Mouse (Mus musculus) neural tube, embryonic 15.5 days (tissue): ENCODE measurements at regions not wholly inside any gene's neighbourhood (a gene's known extent, or its start where the extent isn't known, plus 50 kb on each side); places are given as distances from the start of the nearest gene placed in this dataset.

ENCODE experiments used
- ATAC-seq: fragments of 200-750 bp; cut with Nextera tagmentation; 2 replicates; pipeline ENCODE4 v1.8.0; 2017; ENCODE audit warnings: mild to moderate bottlenecking, moderate TSS enrichment, moderate library complexity; ENCODE audit not compliant: low FRiP score
- H3K27ac ChIP-seq: fragments of 300-500 bp; sonication (generic); replicated peaks from 2 replicates; pipeline ENCODE4 v1.5.1; 2015; ENCODE audit warnings: mild to moderate bottlenecking, inconsistent platforms
- H3K27me3 ChIP-seq: fragments of 300-500 bp; sonication (generic); replicated peaks from 2 replicates; pipeline ENCODE4 v1.6.1; 2015; ENCODE audit warnings: inconsistent platforms
- H3K36me3 ChIP-seq: fragments of 300-500 bp; sonication (generic); 2 replicates; pipeline ENCODE4 v1.6.1; 2015; ENCODE audit warnings: inconsistent platforms
- H3K4me1 ChIP-seq: fragments of 300-500 bp; sonication (generic); 2 replicates; pipeline ENCODE4 v1.6.1; 2015; ENCODE audit warnings: inconsistent platforms
- H3K4me2 ChIP-seq: fragments of 300-500 bp; sonication (generic); 2 replicates; pipeline ENCODE4 v1.6.1; 2015; ENCODE audit warnings: inconsistent platforms, mild to moderate bottlenecking, moderate library complexity
- H3K4me3 ChIP-seq: fragments of 300-500 bp; sonication (generic); replicated peaks from 2 replicates; pipeline ENCODE4 v1.5.1; 2015; ENCODE audit warnings: mild to moderate bottlenecking, inconsistent platforms
- H3K9ac ChIP-seq: fragments of 300-500 bp; sonication (generic); replicated peaks from 2 replicates; pipeline ENCODE4 v1.6.1; 2015; ENCODE audit warnings: mild to moderate bottlenecking, inconsistent platforms
- H3K9me3 ChIP-seq: fragments of 300-500 bp; sonication (generic); replicated peaks from 2 replicates; pipeline ENCODE4 v1.6.1; 2016; ENCODE audit warnings: inconsistent platforms
- WGBS: fragments of 180-500 bp; shearing (Covaris S2); methylation state at CpG from one replicate; pipeline ENCODE4 v1.1.7; 2015; ENCODE audit warnings: mixed read lengths; 5-methylcytosine and 5-hydroxymethylcytosine counted together

DNA sequence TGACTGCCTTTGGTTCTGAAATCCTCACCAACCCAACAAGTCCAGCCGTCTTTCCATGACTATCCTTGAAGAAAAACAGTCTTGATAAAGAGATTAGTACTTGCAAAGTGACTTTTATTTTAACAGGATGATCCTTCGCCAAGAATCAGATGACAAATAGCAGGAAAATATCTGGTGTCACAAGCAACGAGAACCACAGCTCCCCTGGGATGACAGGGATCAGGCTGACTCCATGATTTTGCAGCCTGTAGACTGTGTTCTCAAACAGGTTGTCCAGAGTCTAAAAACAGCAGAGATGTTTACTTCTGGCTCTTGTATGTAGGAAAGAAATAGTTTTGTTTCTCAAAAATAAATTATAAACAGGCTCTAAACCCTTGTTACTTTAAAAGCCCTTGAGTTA, 63.3 kb downstream of the Tmem18 start:
- Histone ChIP-seq H3K27ac (no peak overlapping the region), H3K4me2 (no peak overlapping the region), H3K4me3 (no peak overlapping the region), H3K4me1 (no peaks in the 10 kb centered on the region), H3K36me3 (no peaks in the 10 kb centered on the region), H3K27me3 (no peaks in the 10 kb centered on the region), H3K9me3 (no peaks in the 10 kb centered on the region), H3K9ac (no peak overlapping the region)
- 80% methylated on average over 3 of the region's 3 CpGs for WGBS
- no peak for ATAC-seq

- no peak overlapping the region for H3K9ac ChIP-seq
- ATAC-seq = no peak
- H3K27ac ChIP-seq = no peak overlapping the region
- H3K36me3 ChIP-seq = no peaks in the 10 kb centered on the region
- no peak overlapping the region for H3K4me3 ChIP-seq
- no peaks in the 10 kb centered on the region for H3K4me1 ChIP-seq
- 47% methylated on average over 1 of the region's 1 CpGs for WGBS
- no peaks in the 10 kb centered on the region for H3K27me3 ChIP-seq
- no peak overlapping the region for H3K4me2 ChIP-seq
- H3K9me3 ChIP-seq = no peaks in the 10 kb centered on the region
Measured at GRCm38 (mm10) chr12:30651506-30651905, 67.3 kb downstream of the Tmem18 start.

GRCm38 (mm10) chr12:30654347-30655075, 70.3 kb downstream of the Tmem18 start:
- WGBS = 77% methylated on average over 5 of the region's 5 CpGs
- ATAC-seq = no peak
- H3K4me1 ChIP-seq = no peaks in the 10 kb centered on the region
- H3K27ac ChIP-seq = no peak overlapping the region
- H3K36me3 ChIP-seq = no peaks in the 10 kb centered on the region
- H3K4me3 ChIP-seq = no peak overlapping the region
- no peaks in the 10 kb centered on the region for H3K27me3 ChIP-seq
- H3K9me3 ChIP-seq = no peaks in the 10 kb centered on the region
- no peak overlapping the region for H3K4me2 ChIP-seq
- H3K9ac ChIP-seq = no peak overlapping the region

DNA sequence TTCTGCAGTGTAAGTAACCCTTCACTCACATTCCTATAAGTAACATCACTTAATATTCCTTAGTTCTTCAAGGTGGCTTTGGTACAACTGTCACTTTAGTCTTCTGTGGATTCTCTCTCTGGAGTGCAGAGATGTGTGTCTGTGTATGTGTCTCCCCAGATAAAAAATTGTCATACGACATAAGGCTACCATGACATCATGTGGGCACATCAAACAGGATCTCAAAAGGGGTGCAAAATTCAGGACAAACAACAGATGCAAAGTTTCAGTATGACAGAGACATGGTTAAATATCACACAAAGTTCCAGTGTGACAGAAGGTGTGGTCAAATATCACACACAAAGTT, 70.8 kb downstream of the Tmem18 start:
- Histone ChIP-seq H3K4me3 (no peak overlapping the region), H3K27me3 (no peaks in the 10 kb centered on the region), H3K36me3 (no peaks in the 10 kb centered on the region), H3K4me1 (no peaks in the 10 kb centered on the region), H3K4me2 (no peak overlapping the region), H3K9me3 (no peaks in the 10 kb centered on the region), H3K9ac (no peak overlapping the region), H3K27ac (no peak overlapping the region)
- WGBS = 94% methylated on average over 1 of the region's 1 CpGs
- ATAC-seq = no peak

DNA sequence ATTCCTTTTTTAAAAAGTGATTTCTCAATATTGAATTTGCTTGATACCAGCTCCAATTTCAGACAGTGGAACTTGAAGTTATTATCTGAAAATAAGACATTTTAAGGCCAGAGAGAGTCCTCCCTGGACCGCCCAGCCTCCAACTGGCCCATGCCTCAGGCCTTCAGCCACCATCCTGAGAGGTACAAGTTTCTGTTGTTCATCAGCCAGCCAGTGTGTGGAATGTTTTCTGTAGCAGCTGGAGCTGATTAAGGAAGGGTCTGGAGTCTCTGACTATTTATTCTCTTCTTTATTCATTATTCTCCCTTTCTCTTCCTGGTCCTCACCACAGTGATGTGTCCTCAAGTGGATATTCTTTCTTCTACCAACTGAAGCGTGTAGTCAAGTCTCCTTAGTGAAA, 94.6 kb downstream of the Tmem18 start:
- Histone ChIP-seq H3K4me2 (no peak overlapping the region), H3K4me1 (no peaks in the 10 kb centered on the region), H3K27me3 (no peaks in the 10 kb centered on the region), H3K27ac (no peak overlapping the region), H3K9ac (no peak overlapping the region), H3K36me3 (no peaks in the 10 kb centered on the region), H3K9me3 (no peaks in the 10 kb centered on the region), H3K4me3 (no peak overlapping the region)
- no peak for ATAC-seq
- WGBS = 86% methylated on average over 2 of the region's 2 CpGs

GRCm38 (mm10) chr12:30690038-30690437, 105.8 kb downstream of the Tmem18 start:
- Histone ChIP-seq H3K36me3 (no peaks in the 10 kb centered on the region), H3K9me3 (no peaks in the 10 kb centered on the region), H3K4me1 (no peaks in the 10 kb centered on the region), H3K4me2 (no peak overlapping the region), H3K4me3 (no peak overlapping the region), H3K27ac (no peak overlapping the region), H3K9ac (no peak overlapping the region), H3K27me3 (no peaks in the 10 kb centered on the region)
- ATAC-seq = no peak
- 79% methylated on average over 4 of the region's 4 CpGs for WGBS

DNA sequence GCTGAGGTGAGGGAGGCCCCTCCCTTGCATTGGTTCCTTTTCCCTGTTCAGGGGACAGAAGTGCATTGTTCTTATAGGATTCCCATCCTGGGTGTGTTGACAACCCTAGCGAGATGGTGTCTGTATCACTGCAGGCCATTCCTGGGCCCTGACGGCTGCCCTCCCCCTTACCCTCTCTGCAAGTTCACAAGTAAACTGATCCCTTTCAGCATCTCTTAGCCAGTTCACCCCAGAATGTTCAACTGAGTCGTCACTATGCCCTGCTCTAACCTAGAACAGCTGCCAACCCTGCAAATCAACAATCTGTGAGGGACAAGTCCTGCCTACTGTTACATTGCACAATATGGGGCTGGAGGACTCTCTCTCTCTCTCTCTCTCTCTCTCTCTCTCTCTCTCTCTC, 109.3 kb downstream of the Tmem18 start:
- Histone ChIP-seq H3K4me2 (no peak overlapping the region), H3K9ac (no peak overlapping the region), H3K4me3 (no peak overlapping the region), H3K27me3 (no peaks in the 10 kb centered on the region), H3K9me3 (no peaks in the 10 kb centered on the region), H3K27ac (no peak overlapping the region), H3K36me3 (no peaks in the 10 kb centered on the region), H3K4me1 (no peaks in the 10 kb centered on the region)
- no peak for ATAC-seq
- WGBS = 74% methylated on average over 3 of the region's 3 CpGs

DNA sequence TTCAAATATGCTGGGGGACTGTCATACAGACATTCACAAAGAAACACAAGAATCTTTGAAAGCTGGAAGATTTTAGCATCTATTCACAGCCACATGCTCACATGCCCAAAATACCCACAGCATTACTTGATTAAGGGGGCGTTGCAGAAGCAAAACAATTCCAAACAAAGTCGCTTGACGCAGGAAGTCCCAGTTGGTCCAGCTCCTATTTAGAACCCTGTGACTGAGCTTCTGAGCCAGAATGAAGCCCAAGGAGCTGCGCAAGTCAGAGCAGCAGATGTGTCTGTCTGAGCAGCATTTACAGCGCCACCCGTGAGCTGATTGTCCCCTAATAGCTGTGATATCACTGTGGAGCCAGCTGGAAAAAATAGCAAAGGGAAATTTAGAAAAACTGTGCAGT, 114.0 kb downstream of the Tmem18 start:
- Histone ChIP-seq H3K4me3 (no peak overlapping the region), H3K36me3 (no peaks in the 10 kb centered on the region), H3K4me1 (no peaks in the 10 kb centered on the region), H3K27me3 (no peaks in the 10 kb centered on the region), H3K9ac (no peak overlapping the region), H3K4me2 (no peak overlapping the region), H3K9me3 (no peaks in the 10 kb centered on the region), H3K27ac (no peak overlapping the region)
- 61% methylated on average over 6 of the region's 6 CpGs for WGBS
- no peak for ATAC-seq

GRCm38 (mm10) chr12:30703691-30704090, 119.5 kb downstream of the Tmem18 start:
- 90% methylated on average over 3 of the region's 3 CpGs for WGBS
- H3K27me3 ChIP-seq = no peaks in the 10 kb centered on the region

GRCm38 (mm10) chr12:30707271-30707670, 123.0 kb downstream of the Tmem18 start:
- ATAC-seq = no peak
- Histone ChIP-seq H3K27ac (no peak overlapping the region), H3K9ac (no peak overlapping the region), H3K36me3 (no peaks in the 10 kb centered on the region), H3K27me3 (no peaks in the 10 kb centered on the region), H3K4me1 (no peaks in the 10 kb centered on the region), H3K4me2 (no peak overlapping the region), H3K4me3 (no peak overlapping the region), H3K9me3 (no peaks in the 10 kb centered on the region)
- 86% methylated on average over 5 of the region's 5 CpGs for WGBS

More at GRCm38 (mm10) chr12:30703691-30704090, 119.5 kb downstream of the Tmem18 start:
- Histone ChIP-seq H3K4me1 (no peaks in the 10 kb centered on the region), H3K27ac (no peak overlapping the region), H3K36me3 (no peaks in the 10 kb centered on the region), H3K9ac (no peak overlapping the region), H3K4me3 (no peak overlapping the region), H3K9me3 (no peaks in the 10 kb centered on the region), H3K4me2 (no peak overlapping the region)
- ATAC-seq = no peak

GRCm38 (mm10) chr12:30708635-30709181, 124.5 kb downstream of the Tmem18 start:
- WGBS = 80% methylated on average over 2 of the region's 2 CpGs
- no peaks in the 10 kb centered on the region for H3K36me3 ChIP-seq
- ATAC-seq = no peak
- no peak overlapping the region for H3K9ac ChIP-seq
- H3K27ac ChIP-seq = no peak overlapping the region
- H3K4me3 ChIP-seq = no peak overlapping the region
- H3K4me1 ChIP-seq = no peaks in the 10 kb centered on the region
- H3K9me3 ChIP-seq = no peaks in the 10 kb centered on the region
- no peaks in the 10 kb centered on the region for H3K27me3 ChIP-seq
- no peak overlapping the region for H3K4me2 ChIP-seq

DNA sequence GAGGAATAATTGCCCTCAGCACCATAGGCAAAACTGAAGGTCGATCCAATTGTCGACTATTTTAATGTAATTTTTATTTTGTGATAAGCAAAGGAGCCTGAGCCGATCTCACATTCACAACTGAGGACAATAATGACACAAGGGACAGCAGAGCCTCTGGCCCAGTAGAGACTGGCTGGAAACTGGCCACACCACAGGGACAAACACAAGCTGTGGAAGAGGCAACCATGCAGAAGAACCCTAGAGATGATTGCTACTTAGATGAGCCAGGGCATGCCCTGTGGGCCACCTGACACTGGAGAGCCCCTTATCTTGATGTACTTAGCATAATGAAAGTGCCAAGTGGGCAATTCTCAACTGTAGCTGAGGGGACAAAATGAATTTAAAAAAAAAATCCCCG, 126.3 kb downstream of the Tmem18 start:
- H3K4me2 ChIP-seq = no peak overlapping the region
- 88% methylated on average over 4 of the region's 4 CpGs for WGBS
- no peaks in the 10 kb centered on the region for H3K36me3 ChIP-seq
- H3K27ac ChIP-seq = no peak overlapping the region
- ATAC-seq = no peak
- no peak overlapping the region for H3K4me3 ChIP-seq
- no peaks in the 10 kb centered on the region for H3K27me3 ChIP-seq
- H3K4me1 ChIP-seq = no peaks in the 10 kb centered on the region
- no peak overlapping the region for H3K9ac ChIP-seq
- no peaks in the 10 kb centered on the region for H3K9me3 ChIP-seq
